Mouse (Mus musculus): ENCODE measurements around the gene Exoc3l2.

Gene Exoc3l2

DNA sequence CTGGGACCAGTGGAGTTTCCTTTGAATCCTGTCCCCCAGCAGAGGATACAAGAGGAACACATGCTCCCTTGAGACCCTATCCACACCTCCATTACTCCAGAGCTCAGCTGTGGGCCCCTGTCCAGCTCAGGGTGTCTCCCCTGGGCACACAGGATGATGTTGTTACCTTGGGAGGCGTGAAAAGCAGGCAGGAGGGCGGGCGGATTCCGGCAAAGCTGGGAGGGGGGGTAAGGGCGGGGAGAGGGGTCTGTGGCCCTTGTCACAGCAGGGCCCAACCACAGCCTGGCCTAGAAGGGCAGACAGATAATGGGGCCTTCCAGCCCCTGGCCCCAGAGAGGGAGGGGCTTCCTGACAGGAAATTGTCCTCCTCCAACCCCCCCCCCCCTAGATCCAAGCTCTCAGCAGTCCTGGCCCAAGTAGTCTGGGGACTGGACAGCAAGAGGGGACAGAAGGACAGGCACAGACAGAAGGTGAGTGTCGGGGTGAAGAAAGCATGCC is at the start of gene Exoc3l2:
Gene Exoc3l2, plus strand, starts transcription at position 448 of the 498 bp plus-strand sequence.
- in situ Hi-C loops (cut with MboI; ENCODE audit: low sequenced_read_pairs): loop anchor here (10.0 kb wide), 1 partner anchor 62 kb away; no protein-coding TSS in a partner anchor

GRCm38 (mm10) chr7:19413525-19413924 is 49.6 kb upstream of the Exoc3l2 start:
- in situ Hi-C loops (cut with MboI; ENCODE audit: low sequenced_read_pairs): no loop called here

DNA sequence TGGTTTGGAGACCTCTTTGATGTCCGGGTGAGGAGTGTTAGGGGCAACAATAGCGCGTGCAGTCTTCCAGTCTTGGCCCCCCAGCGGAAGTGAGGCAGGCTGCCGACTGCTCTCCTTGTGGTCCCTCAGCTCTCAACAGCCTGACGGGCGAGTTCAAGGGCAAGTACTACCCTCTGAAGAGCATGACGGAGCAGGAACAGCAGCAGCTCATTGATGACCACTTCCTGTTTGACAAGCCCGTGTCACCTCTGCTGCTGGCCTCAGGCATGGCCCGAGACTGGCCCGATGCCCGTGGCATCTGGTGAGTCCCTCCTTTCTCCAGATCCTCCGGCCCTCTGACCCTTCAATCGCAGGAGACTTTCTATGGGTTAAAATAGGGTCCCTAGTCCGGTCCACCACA is 46.5 kb upstream of the Exoc3l2 start:
- in situ Hi-C loops (cut with MboI; ENCODE audit: low sequenced_read_pairs): no loop called here

- in situ Hi-C loops (cut with MboI; ENCODE audit: low sequenced_read_pairs): no loop called here
These were observed 43.0 kb upstream of the Exoc3l2 start for GRCm38 (mm10) chr7:19420121-19420520.

DNA sequence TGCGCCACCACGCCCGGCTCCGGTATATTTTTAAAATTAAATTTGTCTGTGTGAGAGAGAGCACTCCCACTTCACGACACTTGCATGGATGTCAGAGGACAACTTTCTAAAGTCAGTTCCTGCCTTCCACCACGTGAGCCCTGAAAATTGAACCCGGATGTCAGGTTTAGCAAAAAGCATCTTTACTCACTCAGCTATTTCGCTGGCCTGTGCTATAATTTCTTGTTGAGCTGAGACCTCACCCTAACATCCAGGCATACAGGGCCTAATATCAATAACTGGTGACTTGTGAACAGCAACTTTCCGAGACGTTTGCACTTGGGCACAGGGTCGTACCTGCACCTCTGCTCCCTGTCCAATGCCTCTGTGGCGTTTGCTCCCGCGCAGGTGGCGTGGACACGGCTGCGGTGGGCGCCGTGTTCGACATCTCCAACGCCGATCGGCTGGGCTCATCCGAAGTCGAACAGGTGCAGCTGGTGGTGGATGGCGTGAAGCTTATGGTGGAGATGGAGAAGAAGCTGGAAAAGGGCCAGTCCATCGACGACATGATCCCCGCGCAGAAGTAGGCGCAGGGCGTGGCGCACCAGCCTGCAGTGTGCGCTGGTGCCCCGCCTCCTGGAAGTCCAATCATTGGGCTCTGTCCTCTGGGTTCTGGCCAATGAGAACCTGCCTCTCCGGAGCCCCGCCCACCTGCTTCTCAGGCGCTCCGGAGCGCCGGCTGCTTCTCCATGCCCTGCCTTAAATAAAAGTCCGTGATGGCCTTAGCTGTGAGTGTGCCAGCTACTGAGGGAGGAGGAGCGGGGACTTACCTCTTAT is 42.1 kb upstream of the Exoc3l2 start:
- in situ Hi-C loops (cut with MboI; ENCODE audit: low sequenced_read_pairs): no loop called here

GRCm38 (mm10) chr7:19423083-19423482 is 40.0 kb upstream of the Exoc3l2 start:
- in situ Hi-C loops (cut with MboI; ENCODE audit: low sequenced_read_pairs): no loop called here

DNA sequence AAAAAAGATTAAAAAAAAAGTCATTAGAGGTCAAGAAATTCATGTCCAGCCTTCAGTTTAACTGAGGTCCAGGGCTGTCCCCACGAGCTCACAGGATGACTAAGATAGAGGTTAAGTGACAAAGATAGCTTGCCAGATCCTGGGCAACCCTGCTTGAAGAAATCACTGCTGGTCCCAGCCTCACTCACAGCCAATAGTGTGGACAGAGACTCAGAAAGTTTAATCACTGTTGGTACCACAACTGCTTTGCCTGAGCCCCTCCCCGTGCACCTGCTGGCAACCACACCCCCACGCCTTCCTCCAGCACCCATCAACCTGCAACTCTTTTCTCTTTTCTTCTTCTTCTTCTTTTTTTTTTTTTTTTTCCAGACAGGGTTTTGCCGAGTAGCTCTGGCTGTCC is 39.1 kb upstream of the Exoc3l2 start:
- in situ Hi-C loops (cut with MboI; ENCODE audit: low sequenced_read_pairs): no loop called here

- in situ Hi-C loops (cut with MboI; ENCODE audit: low sequenced_read_pairs): no loop called here
These were observed 36.8 kb upstream of the Exoc3l2 start for GRCm38 (mm10) chr7:19426349-19426748.

DNA sequence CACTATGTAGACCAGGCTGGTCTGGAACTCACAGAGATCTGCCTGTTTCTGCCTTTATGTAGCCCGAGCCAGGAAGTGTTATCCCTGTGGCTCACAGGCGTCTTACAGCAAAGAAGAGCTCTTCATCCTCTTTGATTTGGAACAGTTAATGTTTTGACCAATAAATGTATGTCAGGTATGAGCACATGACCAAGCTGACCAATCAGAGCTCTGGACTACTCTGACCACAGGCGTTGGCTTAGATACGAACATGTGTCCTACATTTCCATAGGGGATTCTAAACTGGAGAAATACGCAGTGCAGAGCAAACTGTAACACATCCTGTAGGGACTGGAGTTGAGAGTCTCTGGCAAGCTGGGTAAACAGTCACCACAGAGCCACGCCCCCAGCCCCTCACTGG is 36.2 kb upstream of the Exoc3l2 start:
- in situ Hi-C loops (cut with MboI; ENCODE audit: low sequenced_read_pairs): no loop called here

DNA sequence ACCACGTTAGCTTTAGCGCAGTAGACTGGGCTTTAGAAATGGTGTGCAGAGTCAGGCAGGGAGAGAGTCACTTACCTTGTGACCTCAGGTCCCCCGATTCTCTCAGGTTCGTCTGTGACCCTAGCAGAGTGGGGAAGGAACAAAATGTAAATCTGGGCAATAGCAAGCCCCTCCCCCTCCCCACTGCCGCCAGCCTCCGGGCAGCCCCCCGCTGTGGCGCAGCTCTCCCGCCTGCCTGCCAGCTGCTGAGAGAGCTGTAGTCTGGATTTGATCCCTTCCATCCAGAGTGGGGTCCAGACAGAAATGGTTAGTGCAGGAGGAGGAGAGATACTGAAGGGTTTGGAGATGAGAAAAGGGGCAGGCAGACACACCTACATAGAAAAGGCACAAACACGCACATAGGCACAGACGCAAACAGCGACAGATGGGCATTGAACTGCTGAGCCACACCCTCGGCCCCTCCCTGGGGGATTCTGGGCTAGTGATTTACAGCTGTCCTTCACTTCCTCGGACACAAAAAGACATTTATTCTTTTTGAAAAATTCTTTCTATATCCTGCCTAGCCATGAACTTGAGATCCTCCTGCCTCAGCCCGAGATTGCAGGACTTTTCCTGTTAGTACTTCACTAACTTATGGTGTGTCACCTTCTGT is 35.0 kb upstream of the Exoc3l2 start:
- in situ Hi-C loops (cut with MboI; ENCODE audit: low sequenced_read_pairs): no loop called here

- in situ Hi-C loops (cut with MboI; ENCODE audit: low sequenced_read_pairs): no loop called here
These were observed 33.4 kb upstream of the Exoc3l2 start for GRCm38 (mm10) chr7:19429726-19430125.

GRCm38 (mm10) chr7:19430402-19430801 is 32.7 kb upstream of the Exoc3l2 start:
- in situ Hi-C loops (cut with MboI; ENCODE audit: low sequenced_read_pairs): no loop called here

DNA sequence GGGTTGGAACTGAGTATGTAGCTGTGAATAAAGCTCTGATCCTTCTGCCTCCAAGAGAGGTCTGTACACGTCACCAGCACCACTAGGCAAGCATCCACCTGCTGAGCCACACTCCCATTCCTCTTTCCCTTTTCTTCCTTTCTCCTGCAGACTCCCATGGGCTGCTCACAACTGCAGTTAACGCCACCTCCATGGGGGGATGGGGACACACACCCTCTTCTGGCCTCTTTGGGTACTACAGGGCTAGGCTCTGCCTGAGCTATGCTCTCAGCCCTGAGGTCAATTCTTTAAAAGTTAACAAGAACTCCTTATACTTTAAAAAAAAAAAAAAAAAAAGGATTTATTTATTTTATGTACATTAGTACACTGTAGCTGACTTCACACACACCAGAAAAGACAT is 30.7 kb upstream of the Exoc3l2 start:
- in situ Hi-C loops (cut with MboI; ENCODE audit: low sequenced_read_pairs): no loop called here

DNA sequence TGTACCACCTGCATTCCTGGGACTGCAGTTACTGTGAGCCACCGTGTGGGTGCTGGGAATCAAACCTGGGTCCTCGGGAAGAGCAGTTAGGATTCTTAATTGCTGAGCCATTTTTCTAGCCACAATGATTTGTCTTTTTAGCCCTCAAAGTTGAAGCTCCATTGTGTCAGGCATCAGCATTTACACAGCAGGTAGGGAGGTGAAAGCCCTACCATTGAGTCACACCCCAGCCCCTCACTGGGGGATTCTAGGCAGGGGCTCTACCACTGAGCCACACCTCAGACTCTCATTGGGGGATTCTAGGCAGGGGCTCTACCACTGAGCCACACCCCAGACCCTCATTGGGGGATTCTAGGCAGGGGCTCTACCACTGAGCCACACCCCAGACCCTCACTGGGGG is 26.9 kb upstream of the Exoc3l2 start:
- in situ Hi-C loops (cut with MboI; ENCODE audit: low sequenced_read_pairs): no loop called here

DNA sequence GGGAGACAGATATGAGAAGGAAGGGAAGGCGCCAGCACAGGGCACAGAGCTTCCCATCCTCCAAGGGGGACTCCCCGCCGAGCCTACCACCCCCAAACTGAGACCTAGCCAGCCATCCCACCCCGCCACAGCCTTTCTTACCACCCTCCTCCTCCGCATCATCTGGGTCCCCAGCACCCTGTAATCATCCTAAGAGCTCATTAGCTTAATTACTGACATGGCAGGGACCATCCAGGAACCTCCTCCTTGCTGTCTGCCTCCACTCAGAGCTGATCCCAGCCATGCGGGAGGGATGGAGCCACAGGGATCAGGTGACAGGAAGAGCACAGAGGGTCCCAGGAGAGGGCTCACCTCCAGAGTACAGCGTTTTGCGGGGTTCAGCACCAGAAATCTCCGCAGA is 26.1 kb upstream of the Exoc3l2 start:
- in situ Hi-C loops (cut with MboI; ENCODE audit: low sequenced_read_pairs): no loop called here

DNA sequence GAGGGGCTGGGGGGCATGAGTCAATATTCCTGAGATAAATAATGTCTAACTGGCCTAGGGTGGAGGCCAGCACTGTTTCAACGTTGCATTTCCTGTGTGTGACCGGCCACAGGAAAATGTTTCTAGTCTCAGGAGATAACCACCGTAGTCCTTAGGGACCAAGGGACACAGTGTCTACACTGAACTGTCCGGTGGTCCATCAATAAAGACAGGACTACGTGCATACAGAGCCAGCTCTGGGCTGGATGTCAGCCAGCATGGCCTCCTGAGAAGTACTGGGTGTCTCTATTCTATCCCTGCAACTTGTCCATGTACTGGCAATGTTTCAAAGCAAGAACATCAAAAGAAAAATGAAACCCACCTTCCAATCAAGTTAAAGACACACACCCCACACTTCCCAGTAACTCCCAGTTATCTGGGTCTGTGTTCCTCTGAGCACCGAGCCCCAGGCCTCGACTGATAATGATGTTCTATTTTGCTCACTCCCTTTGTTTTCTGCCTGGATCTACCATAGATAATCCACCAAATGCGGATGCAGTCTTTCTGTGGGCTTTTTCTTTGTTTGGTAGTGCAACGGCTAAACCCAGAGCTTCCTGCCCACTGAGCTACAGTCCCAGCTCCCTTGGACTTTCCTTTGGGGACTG is 21.6 kb upstream of the Exoc3l2 start:
- in situ Hi-C loops (cut with MboI; ENCODE audit: low sequenced_read_pairs): no loop called here

- in situ Hi-C loops (cut with MboI; ENCODE audit: low sequenced_read_pairs): no loop called here
These were observed 19.8 kb upstream of the Exoc3l2 start for GRCm38 (mm10) chr7:19443344-19443743.

GRCm38 (mm10) chr7:19444801-19445200 is 18.3 kb upstream of the Exoc3l2 start:
- in situ Hi-C loops (cut with MboI; ENCODE audit: low sequenced_read_pairs): no loop called here

- in situ Hi-C loops (cut with MboI; ENCODE audit: low sequenced_read_pairs): no loop called here
These were observed 15.4 kb upstream of the Exoc3l2 start for GRCm38 (mm10) chr7:19447689-19448088.

- in situ Hi-C loops (cut with MboI; ENCODE audit: low sequenced_read_pairs): no loop called here
These were observed 14.0 kb upstream of the Exoc3l2 start for GRCm38 (mm10) chr7:19449165-19449564.

- in situ Hi-C loops (cut with MboI; ENCODE audit: low sequenced_read_pairs): no loop called here
These were observed 7.9 kb upstream of the Exoc3l2 start for GRCm38 (mm10) chr7:19455186-19455585.

Data from CH12F3 (cell line).